Mouse (Mus musculus) c-Kit-positive CD71-positive TER-119-positive erythroid progenitor cells, embryonic 14.5 days (primary cell): ENCODE data around the gene Gpc3.

Experiments
- DNase-seq: peaks from one replicate; pipeline ENCODE4 v3.0.0-alpha.2; 2013; ENCODE audit warnings: low spot score

Gene Gpc3

GRCm38 (mm10) chrX:52613328-52614030, at the start of gene Gpc3:
Gene Gpc3 (minus strand): TSS chrX:52613950.
- DNase-seq = peak; percentile 8

DNA sequence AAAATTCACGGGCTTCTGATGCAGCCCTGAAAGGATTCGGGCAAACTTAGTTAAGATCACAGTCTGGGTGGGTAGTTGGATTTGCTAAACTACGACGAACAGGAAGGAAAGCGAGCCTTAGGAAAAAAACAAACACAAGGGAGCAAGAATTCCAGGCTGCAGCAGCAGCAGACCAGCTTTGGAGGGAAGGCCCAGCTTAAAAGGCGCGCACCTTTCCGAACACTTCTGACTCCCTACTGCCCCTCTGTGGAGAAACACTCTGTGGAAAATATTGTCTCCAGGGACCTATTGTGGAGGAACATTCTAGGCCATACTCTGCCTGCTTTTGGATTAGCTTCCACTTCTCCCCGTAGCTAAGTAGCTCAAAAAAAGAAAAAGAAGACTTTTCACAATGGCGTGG, 38.2 kb upstream of the Gpc3 start:
- DNase-seq = no peak

DNA sequence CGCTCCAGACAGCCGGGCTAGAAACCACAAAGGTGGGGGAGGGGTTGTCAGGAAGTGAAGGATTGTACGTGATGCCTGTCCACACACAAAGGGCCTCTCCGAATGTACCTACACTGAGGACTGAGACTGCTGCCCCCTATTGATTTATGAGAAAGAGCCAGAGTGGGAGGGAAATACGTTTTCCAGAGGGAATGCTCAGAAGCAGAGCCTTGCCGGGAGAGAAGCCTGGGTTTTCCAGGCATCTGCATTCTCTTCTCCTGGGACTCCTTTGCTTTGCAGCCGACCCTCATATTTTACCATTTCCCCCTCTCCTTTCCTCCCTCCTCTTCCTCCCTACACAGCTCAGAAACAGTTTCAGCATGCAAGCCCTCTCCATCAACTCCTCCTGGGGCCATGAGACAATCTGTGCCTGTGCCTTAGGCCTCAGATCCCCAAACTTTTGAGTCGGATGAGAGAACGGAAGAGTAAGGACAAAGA, 37.8 kb upstream of the Gpc3 start:
- DNase-seq = no peak

DNA sequence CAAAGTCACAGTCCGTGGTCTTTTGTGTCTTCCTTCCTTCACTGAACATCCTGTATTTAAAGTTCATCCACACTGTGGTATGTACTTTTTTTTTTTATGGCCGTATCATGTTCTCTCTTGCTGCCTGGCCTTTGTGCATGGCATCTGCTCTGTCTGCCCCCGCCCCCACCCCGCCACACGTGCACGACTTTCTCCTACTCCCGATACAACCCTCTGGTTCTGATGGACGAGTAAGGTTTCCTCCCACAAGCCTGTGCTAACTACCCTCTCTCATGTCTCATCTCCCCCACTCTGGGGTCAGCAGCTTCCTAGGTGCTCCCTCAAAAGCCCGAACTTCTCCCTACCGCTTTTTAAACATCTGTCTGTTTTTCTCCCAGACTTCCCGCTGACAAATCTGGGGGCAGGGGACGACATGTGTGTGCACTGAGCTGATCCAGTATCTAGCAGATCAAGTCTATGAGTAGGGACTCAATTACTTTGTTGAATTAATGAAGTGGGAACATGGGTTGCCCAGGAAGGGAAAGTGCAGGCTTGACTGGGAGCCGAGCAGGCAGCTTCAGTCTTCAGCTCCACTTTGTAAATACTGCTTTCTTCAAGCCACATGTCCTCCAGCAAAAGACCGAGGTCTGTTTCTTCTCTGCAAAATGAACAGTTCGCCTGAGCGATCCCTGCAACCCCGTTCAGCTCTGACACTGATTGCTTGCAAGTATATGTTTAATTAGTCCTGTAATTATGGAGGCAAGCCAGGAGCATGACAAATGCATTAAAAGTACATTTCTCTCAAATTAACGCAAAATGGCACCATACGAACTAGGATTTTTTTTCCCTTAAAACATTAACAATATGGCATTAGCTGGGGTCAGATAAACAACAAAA, 35.4 kb upstream of the Gpc3 start:
- no peak for DNase-seq

DNA sequence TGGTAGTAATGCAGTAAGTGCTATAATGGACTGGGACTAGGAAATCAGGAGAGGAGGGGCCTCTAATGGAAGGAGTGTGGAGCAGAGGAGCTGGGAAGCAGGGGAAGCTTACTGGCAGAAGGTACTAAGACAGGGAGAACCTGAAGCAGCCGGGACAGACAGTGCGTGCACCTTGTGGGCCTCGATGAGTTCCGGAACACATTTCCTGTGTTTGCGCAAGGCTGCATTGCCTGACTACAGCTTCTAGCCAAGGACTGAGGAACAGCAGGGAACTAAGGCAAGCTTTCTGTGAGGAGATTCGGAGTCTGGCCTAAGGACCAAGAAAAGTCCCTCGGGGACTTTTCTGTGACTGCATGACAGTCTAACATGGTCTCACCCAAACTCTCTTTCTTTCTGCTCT, 30.6 kb upstream of the Gpc3 start:
- DNase-seq = no peak

- DNase-seq = no peak
These were observed 29.6 kb upstream of the Gpc3 start for GRCm38 (mm10) chrX:52643350-52643749.

- no peak for DNase-seq
These were observed 28.4 kb upstream of the Gpc3 start for GRCm38 (mm10) chrX:52642126-52642525.

- DNase-seq = no peak
These were observed 23.7 kb upstream of the Gpc3 start for GRCm38 (mm10) chrX:52637419-52637818.

DNA sequence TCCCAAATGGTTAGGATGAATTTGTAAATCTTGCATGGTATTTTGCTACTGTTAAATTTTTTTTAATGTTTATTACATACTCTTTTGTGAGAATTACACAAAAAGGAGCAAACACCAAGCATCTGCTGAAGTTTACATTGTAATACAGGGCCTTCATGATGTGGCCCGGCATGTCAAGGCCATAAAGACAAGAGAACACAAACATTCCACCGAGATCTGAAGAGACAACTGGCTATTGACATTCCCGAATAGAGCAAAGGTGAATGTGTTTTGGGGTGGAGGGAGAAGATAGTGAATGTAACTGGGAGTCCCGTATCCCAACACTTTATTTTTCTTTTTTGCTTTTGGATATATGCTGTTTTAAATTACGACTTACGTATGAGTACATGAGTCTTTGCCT, 20.2 kb upstream of the Gpc3 start:
- no peak for DNase-seq

GRCm38 (mm10) chrX:52632688-52633324, 19.1 kb upstream of the Gpc3 start:
- DNase-seq = no peak

DNA sequence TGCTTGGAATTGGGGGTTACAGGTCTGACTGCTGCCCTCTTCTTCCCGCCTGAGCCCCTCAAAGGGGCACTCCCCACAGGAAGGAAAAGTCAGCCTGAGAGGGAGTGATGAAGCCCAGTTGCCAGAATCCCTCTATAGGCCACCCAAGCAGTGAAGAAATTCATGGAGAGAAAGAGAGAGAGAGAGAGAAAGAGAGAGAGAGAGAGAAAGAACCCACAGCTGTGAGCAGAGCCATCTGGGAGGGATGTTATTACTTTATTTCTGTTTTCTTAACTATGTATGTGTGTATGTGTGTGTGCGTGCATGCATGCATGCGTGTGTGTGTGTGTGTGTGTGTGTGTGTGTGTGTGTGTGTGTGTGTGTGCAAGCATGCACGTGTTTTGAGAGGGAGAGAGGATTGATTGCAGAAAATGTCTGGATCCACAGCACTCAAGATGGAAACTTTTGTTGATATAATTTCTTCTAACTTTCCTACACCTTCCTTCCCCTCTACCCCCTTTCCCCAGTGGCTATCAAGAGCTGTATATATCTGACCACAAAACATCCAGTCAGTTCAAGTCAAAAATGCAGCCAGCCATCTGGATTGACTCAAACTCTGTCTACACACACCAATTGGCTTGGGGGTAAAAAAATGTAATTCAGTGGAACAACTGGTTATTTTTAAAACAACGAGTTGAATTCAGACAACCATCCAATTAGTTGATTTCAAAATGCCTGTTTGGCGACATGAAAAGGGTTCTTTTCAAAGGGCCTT, 13.4 kb upstream of the Gpc3 start:
- DNase-seq = no peak

DNA sequence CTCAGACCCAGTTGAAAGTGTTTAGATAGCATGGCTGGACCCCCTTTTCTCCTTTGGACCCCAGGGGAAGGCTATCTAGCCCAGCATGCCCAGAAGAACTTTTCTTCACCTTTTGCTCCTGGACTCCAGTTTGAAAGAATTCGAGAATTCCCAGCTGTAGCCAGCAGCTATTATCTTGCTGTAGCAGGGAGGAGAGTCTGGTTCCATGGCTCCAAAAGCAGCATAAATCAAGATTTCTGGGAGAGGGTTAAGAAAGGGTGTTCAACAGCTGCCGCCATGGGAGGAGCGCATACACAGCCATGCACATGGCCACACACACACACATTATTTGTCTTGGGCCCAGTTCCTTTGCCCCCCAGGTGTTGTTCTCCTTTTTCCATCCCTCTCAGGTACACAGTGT, 4.1 kb upstream of the Gpc3 start:
- DNase-seq = no peak

GRCm38 (mm10) chrX:52616152-52616551, 2.4 kb upstream of the Gpc3 start:
- DNase-seq = no peak

DNA sequence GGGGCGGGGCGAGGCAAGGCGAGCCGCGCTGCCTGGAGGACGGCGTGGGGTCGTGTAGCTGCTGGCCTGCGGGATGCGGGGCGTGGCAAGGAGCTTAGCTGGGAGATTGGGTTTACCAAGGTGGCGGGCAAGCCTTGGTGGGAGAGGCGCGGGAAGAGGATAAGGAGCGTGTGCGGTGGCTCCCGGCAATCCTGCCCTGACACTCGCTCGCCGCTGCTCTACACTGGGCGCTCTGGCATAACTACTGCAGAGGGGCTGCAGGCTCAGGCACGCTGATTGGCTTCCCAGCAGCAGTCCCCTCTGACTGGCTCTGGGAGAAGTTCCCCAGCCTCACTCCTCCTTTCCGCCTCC, 256 bp upstream of the Gpc3 start:
- DNase-seq = no peak

- DNase-seq = no peak
These were observed 944 bp downstream of the Gpc3 start for GRCm38 (mm10) chrX:52612806-52613205.

- no peak for DNase-seq
These were observed 1.6 kb downstream of the Gpc3 start for GRCm38 (mm10) chrX:52611987-52612670.

DNA sequence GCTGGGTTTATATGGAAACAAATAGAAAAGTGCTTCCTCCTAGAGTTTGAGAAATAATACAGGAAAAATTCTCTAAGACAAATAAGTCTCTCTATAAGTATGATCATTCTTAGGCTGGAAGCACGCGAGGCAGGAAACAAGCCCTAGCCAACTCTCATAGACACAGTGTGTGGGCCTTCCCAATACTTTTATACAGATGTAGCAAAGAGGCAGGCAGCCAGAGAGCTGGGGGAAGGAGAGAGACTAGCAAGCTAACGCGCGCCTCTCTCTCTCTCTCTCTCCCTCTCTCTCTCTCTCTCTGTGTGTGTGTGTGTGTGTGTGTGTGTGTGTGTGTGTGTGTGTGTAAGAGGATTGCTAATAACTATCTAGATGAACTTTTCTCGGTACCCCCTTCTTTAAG, 2.2 kb downstream of the Gpc3 start:
- no peak for DNase-seq

DNA sequence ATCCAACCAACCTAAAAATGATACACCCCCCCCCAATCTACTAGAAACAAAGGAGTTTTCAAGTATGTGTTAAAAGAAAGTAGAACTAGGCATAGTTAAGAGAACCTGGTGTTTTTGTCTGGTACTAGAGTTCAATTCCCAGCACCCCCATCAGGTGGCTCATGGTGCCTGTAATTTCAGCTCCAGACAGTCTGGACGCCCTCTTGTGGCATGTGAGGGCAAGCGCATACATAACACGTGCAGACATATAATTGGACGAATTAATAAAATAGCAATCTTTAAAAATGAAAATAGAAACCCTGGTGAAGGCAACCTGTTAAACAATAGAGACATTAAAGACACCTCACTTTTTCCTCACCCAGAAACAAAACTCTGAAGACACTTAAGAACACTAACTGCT, 10.6 kb downstream of the Gpc3 start:
- DNase-seq = no peak

GRCm38 (mm10) chrX:52599246-52599645, 14.5 kb downstream of the Gpc3 start:
- DNase-seq = no peak

DNA sequence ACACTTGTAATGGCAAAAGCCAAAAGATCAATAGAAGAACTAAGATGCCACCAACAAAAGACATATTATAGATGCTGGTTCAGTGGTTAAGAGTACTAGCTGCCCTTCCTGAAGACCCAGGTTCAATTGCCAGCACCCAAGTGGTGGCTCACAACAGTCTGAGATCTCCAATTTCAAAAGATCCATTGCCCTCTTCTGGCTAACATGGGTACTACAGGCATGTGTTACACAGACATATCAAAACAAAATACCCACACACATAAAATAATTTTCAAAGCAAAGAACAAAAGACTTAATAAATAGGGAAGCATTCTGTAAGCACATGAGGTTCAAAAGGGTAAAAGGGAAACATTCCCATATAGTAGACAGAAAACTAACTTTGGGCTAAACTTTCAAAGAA, 26.1 kb downstream of the Gpc3 start:
- peak; percentile 3 for DNase-seq

DNA sequence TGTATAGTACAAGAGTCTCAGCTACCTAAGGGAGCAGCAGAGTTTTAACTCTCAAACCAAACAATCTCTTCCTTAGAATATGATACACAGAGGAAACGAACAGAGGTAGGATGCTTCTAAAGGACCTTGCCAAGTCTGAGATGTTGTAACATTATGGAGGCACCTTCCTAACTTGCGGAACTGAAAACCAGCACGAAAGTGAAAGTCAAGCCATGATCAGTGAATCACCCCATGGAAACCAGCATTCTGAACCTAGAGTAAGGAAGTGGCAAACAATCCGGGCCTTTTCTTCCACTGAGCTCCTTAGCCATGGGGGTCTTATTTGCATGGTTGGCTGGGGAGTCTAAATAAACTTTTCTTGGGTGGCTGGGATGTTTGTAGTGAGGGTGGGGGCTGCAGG, 53.8 kb downstream of the Gpc3 start:
- DNase-seq = no peak

GRCm38 (mm10) chrX:52558526-52558925, 55.2 kb downstream of the Gpc3 start:
- DNase-seq = no peak
